Mouse (Mus musculus) heart, adult 2 months (tissue): Measurements from ENCODE around the gene Itga8. TPM values are rescaled to one million over a fixed set of nuclear protein-coding genes. Genes with fewer than 3 reads are reported as not detected.

Experiments
- DNase-seq, 2 experiments: peaks; one replicate each; pipeline ENCODE4 v3.0.0; 2021
- H3K27ac ChIP-seq: fragments of 200-600 bp; 2 replicates; pipeline ENCODE4 v1.8.1; 2022
- H3K27me3 ChIP-seq: fragments of 200-500 bp; 2 replicates; pipeline ENCODE4 v1.6.1; 2012; ENCODE audit warnings: mild to moderate bottlenecking, low read length, inconsistent platforms, mixed read lengths; ENCODE audit not compliant: control insufficient read depth, insufficient read depth
- H3K36me3 ChIP-seq: fragments of 200-500 bp; 2 replicates; pipeline ENCODE4 v1.6.1; 2012; ENCODE audit warnings: low read length, inconsistent platforms; ENCODE audit not compliant: control insufficient read depth, insufficient read depth
- H3K4me1 ChIP-seq: fragments of 200-500 bp; 2 replicates; pipeline ENCODE4 v1.6.1; 2011; ENCODE audit warnings: low read length; ENCODE audit not compliant: control insufficient read depth, insufficient read depth
- H3K4me3 ChIP-seq: fragments of 200-600 bp; 2 replicates; pipeline ENCODE4 v1.8.1; 2022
- H3K79me2 ChIP-seq: fragments of 200-500 bp; replicated peaks from 2 replicates; pipeline ENCODE4 v1.6.1; 2012; ENCODE audit warnings: mild to moderate bottlenecking, inconsistent platforms, low read length, moderate library complexity, mixed read lengths; ENCODE audit not compliant: control insufficient read depth, insufficient read depth
- H3K9ac ChIP-seq: fragments of 200-500 bp; 2 replicates; pipeline ENCODE4 v1.6.1; 2012; ENCODE audit warnings: low read depth, mild to moderate bottlenecking, control low read depth, inconsistent platforms, low read length, mixed read lengths
- CTCF ChIP-seq: fragments of 200-600 bp; IDR thresholded peaks from 2 replicates; pipeline ENCODE4 v1.8.1; 2022; ENCODE audit warnings: antibody characterized with exemption, mild to moderate bottlenecking, moderate library complexity
- EP300 ChIP-seq: fragments of 200-500 bp; IDR thresholded peaks from 2 replicates; pipeline ENCODE4 v1.6.1; 2011; ENCODE audit warnings: low read depth, low read length, control low read depth; ENCODE audit not compliant: insufficient read depth
- POLR2A ChIP-seq: fragments of 200-500 bp; IDR thresholded peaks from 2 replicates; pipeline ENCODE4 v1.6.1; 2011; ENCODE audit warnings: mild to moderate bottlenecking, low read depth, low read length, control low read depth; ENCODE audit not compliant: insufficient read depth
- WGBS: fragments of 180-500 bp; shearing (Covaris S2); methylation state at CpG from one replicate; pipeline ENCODE4 v1.1.7; 2018; 5-methylcytosine and 5-hydroxymethylcytosine counted together
- intact Hi-C: fragments of 180-260 bp; cut with DNase I; formaldehyde crosslinking; loops from one replicate; pipeline ENCODE4 v1.15.1; 2025
- polyA plus RNA-seq: library from polyadenylated mRNA; depleted of rRNA; stranded (reverse); fragments of >200 nt; gene quantifications from 2 replicates; pipeline ENCODE4 v1.2.3, GENCODE M21; 2012
- total RNA-seq, 2 experiments: library from RNA; stranded (reverse); gene quantifications; 2 replicates each; pipeline ENCODE4 v1.2.3; 2021

The Itga8 gene
- total and polyA plus RNA-seq, 3 experiments = 5.3 to 7.4 (median 6.3) TPM

DNA sequence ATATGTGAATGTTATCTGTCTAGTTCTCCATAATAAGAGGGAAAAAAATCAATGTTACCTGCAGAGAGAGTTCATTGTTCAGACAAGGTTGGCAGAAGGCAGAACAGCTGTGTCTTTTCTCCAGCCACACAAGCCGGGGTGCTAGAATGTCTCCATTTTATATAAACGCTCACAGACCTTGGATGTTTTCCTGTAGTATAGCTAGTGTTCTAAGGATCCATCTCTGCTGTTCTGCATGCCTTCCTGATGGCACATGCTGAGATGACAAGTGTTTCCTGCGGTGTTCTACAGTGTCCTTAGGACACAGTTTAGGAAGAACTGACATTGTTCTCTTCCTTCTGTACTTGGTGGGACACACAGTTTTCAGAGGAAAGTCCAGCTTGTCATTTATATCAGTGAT is 192.4 kb downstream of the Itga8 start:
- no peak overlapping the region for H3K4me3 ChIP-seq
- H3K4me1 ChIP-seq = no peaks in the 10 kb centered on the region
- intact Hi-C loops = no loop called here
- WGBS = 81% methylated on average over 3 of the region's 3 CpGs
- DNase-seq = no peak
- TF ChIP-seq CTCF = no peak
- TF ChIP-seq EP300 = no peak
- no peak for TF ChIP-seq POLR2A
- H3K79me2 ChIP-seq = no peaks in the 10 kb centered on the region
- no peak overlapping the region for H3K27ac ChIP-seq
- no peaks in the 10 kb centered on the region for H3K27me3 ChIP-seq
- no peaks in the 10 kb centered on the region for H3K36me3 ChIP-seq
- no peak overlapping the region for H3K9ac ChIP-seq

DNA sequence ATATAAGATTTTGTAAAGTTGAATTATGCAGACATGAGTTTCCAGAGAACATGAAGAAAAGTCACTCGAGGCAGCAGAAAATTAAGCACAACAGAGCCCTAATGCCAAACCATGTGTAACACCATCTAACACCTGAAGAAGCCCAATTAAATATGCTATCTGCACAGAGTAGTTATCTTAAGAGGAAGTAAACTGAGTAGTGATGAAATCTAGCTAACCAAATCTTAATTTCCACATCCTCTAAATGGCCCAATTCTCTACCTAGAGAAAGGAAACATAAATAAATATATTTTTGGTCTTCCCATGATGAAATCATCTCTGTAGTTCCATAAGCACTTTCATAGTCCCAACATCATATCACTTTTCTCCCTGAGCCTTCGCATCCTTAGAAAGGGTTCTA is 193.4 kb downstream of the Itga8 start:
- H3K36me3 ChIP-seq = no peaks in the 10 kb centered on the region
- no peaks in the 10 kb centered on the region for H3K27me3 ChIP-seq
- 80% methylated on average over 2 of the region's 2 CpGs for WGBS
- no peak for DNase-seq
- H3K4me3 ChIP-seq = no peak overlapping the region
- no peaks in the 10 kb centered on the region for H3K79me2 ChIP-seq
- no peaks in the 10 kb centered on the region for H3K4me1 ChIP-seq
- TF ChIP-seq POLR2A = no peak
- no peak for TF ChIP-seq EP300
- no peak for TF ChIP-seq CTCF
- no peak overlapping the region for H3K27ac ChIP-seq
- intact Hi-C loops = no loop called here
- no peak overlapping the region for H3K9ac ChIP-seq

DNA sequence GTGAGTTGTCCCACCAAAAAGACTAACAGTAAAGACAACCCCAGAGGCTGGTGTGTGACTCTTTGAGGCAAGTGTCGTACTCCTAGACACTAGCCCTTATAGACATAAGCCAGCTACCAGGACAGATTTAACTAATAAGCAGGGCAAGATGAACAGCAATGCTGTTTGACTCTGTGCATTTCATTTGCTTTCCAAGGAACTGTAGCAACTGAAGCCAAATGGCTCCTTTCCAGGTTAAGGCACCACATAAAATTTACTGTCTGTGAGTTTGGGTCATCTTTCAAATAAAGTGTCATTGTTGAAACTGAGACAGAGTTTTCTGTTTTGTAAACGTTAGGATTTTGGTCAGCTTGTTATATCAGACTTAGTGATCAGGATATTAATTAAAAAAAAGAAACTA is 194.5 kb downstream of the Itga8 start:
- no peak overlapping the region for H3K4me3 ChIP-seq
- H3K36me3 ChIP-seq = no peaks in the 10 kb centered on the region
- no peak for TF ChIP-seq POLR2A
- no peak for TF ChIP-seq EP300
- TF ChIP-seq CTCF = no peak
- intact Hi-C loops = no loop called here
- no peaks in the 10 kb centered on the region for H3K79me2 ChIP-seq
- WGBS = 77% methylated on average over 2 of the region's 2 CpGs
- H3K27ac ChIP-seq = no peak overlapping the region
- H3K27me3 ChIP-seq = no peaks in the 10 kb centered on the region
- no peaks in the 10 kb centered on the region for H3K4me1 ChIP-seq
- no peak overlapping the region for H3K9ac ChIP-seq
- DNase-seq = no peak

DNA sequence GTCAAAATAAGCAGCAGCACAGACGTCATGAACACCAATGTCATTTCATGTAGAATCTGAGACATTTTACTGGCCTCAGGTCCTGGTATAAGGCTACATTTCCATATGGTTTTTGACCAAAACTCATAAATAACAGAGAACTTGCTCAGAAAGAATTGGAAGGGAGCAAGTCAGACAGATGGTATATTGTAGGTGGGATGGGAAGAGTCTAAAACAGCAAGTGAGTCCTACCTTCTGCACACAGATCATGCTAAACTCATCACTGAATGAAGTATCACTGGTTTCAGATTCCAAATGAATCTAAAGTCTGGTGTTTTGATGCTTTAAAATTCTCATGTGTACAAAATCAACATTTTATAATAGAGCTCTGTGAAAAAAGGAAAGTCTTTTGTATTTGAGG is 198.5 kb downstream of the Itga8 start:
- no peak for DNase-seq
- TF ChIP-seq POLR2A = no peak
- TF ChIP-seq EP300 = no peak
- no peak for TF ChIP-seq CTCF
- Histone ChIP-seq H3K27me3 (no peaks in the 10 kb centered on the region), H3K36me3 (no peaks in the 10 kb centered on the region), H3K27ac (no peak overlapping the region), H3K4me3 (no peak overlapping the region), H3K4me1 (no peaks in the 10 kb centered on the region), H3K9ac (no peak overlapping the region), H3K79me2 (no peaks in the 10 kb centered on the region)
- 67% methylated on average over 1 of the region's 1 CpGs for WGBS
- intact Hi-C loops = no loop called here

DNA sequence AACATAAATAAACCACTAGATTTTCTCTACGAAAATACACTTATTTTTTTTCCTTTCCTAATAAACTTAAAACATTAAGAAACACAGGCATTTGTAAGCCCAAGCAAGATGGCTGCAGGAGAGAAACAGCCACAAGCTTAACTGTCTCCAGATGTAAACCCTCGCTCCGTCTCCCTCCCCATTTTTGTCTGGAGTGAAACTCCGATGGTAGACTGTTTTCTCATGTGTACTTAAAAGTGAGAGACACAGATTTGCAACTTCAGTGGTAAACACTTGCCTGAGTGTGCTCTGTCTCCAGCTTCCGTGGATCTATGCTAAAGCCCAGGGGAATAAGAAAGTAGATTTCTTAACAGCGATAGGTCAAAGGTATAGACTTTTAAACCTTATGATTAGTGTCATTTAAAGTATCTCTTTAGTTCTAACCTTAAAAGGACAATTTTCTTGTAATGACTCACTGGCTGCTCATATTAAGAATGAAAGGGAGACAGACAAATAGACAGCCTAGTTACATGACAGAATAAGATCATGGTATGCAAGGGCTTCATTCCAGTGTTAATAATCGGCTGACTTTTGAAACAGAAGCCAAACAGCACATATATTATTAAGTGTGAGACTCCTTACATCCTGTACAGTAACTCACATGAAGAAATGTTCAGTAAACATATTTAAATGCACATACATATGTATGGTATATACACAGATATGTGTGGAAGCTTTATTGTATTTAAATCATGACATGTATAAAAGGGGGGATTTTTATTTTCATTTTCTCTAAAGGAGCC is 209.3 kb downstream of the Itga8 start:
- no peak for DNase-seq
- no peak overlapping the region for H3K4me3 ChIP-seq
- no peaks in the 10 kb centered on the region for H3K27me3 ChIP-seq
- no peak for TF ChIP-seq EP300
- no peak for TF ChIP-seq CTCF
- TF ChIP-seq POLR2A = no peak
- 75% methylated on average over 7 of the region's 7 CpGs for WGBS
- H3K36me3 ChIP-seq = no peaks in the 10 kb centered on the region
- H3K79me2 ChIP-seq = no peaks in the 10 kb centered on the region
- no peaks in the 10 kb centered on the region for H3K4me1 ChIP-seq
- no peak overlapping the region for H3K27ac ChIP-seq
- intact Hi-C loops = no loop called here
- no peak overlapping the region for H3K9ac ChIP-seq

DNA sequence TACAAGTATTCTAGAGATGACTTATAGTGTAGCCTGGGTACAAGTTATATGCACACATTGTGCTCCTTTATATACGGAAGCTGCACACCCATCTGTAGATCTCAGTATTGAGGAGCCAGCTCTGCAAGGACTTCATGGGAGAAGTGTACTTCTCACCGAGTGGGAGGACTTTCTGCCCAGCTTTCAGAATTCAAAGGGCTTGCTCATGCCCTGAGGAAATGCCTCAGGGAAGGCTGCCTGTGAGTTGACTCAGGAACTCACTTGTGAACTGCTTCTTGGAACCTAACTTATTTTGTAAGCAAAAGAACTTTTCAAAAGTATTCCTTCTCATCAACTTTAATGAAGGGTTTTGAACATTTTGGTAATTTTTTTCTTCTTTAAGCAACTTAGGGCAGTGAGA is 210.7 kb downstream of the Itga8 start:
- Histone ChIP-seq H3K36me3 (no peaks in the 10 kb centered on the region), H3K9ac (no peak overlapping the region), H3K4me1 (no peaks in the 10 kb centered on the region), H3K79me2 (no peaks in the 10 kb centered on the region), H3K27ac (no peak overlapping the region), H3K27me3 (no peaks in the 10 kb centered on the region), H3K4me3 (no peak overlapping the region)
- intact Hi-C loops = no loop called here
- DNase-seq = no peak
- TF ChIP-seq CTCF (no peak), EP300 (no peak), POLR2A (no peak)
- 71% methylated on average over 2 of the region's 2 CpGs for WGBS
